Mouse (Mus musculus) limb, embryonic 14.5 days (tissue): ENCODE measurements around the gene Fabp1. TPM values are rescaled to one million over a fixed set of nuclear protein-coding genes. Genes with fewer than 3 reads are reported as not detected.

ENCODE experiments used
- ATAC-seq: fragments of 200-750 bp; cut with Nextera tagmentation; 2 replicates; pipeline ENCODE4 v1.8.0; 2017; ENCODE audit warnings: low read depth, moderate number of reproducible peaks, moderate TSS enrichment; ENCODE audit not compliant: low FRiP score
- DNase-seq: peaks from one replicate; pipeline ENCODE4 v3.0.0-alpha.2; 2015; ENCODE audit warnings: low spot score
- H3K27ac ChIP-seq: fragments of 300-500 bp; sonication (generic); replicated peaks from 2 replicates; pipeline ENCODE4 v1.5.1; 2014; ENCODE audit warnings: low read depth, mild to moderate bottlenecking, low read length, moderate library complexity, mixed read lengths
- H3K27me3 ChIP-seq: fragments of 300-500 bp; sonication (generic); 2 replicates; pipeline ENCODE4 v1.6.1; 2014; ENCODE audit warnings: low read length, mixed read lengths; ENCODE audit not compliant: control insufficient read depth, insufficient read depth
- H3K36me3 ChIP-seq: fragments of 300-500 bp; sonication (generic); 2 replicates; pipeline ENCODE4 v1.6.1; 2014; ENCODE audit warnings: mild to moderate bottlenecking, low read length, moderate library complexity, mixed read lengths; ENCODE audit not compliant: control insufficient read depth, insufficient read depth
- H3K4me1 ChIP-seq: fragments of 300-500 bp; sonication (generic); 2 replicates; pipeline ENCODE4 v1.6.1; 2014; ENCODE audit warnings: antibody characterized with exemption, low read length, mixed read lengths; ENCODE audit not compliant: control insufficient read depth, insufficient read depth
- H3K4me2 ChIP-seq: fragments of 300-500 bp; sonication (generic); replicated peaks from 2 replicates; pipeline ENCODE4 v1.6.1; 2014; ENCODE audit warnings: low read depth, mild to moderate bottlenecking, low read length, moderate library complexity; ENCODE audit not compliant: severe bottlenecking
- H3K4me3 ChIP-seq: fragments of 300-500 bp; sonication (generic); replicated peaks from 2 replicates; pipeline ENCODE4 v1.5.1; 2014; ENCODE audit warnings: low read length
- H3K9ac ChIP-seq: fragments of 300-500 bp; sonication (generic); 2 replicates; pipeline ENCODE4 v1.6.1; 2014; ENCODE audit warnings: mild to moderate bottlenecking, low read depth, low read length, moderate library complexity; ENCODE audit not compliant: severe bottlenecking
- H3K9me3 ChIP-seq: fragments of 300-500 bp; sonication (generic); 2 replicates; pipeline ENCODE4 v1.6.1; 2016; ENCODE audit warnings: low read length; ENCODE audit not compliant: control insufficient read depth
- POLR2A ChIP-seq: fragments of 200-500 bp; IDR thresholded peaks from 2 replicates; pipeline ENCODE4 v1.8.0; 2012; ENCODE audit warnings: inconsistent platforms, mild to moderate bottlenecking, moderate library complexity, borderline replicate concordance; ENCODE audit not compliant: insufficient read depth, insufficient read length; ENCODE audit errors: extremely low read depth
- WGBS: fragments of 180-500 bp; shearing (Covaris S2); extraction: QIAGEN DNeasy Blood & Tissue Kit; methylation state at CpG from one replicate; pipeline ENCODE4 v1.1.7; 2014; 5-methylcytosine and 5-hydroxymethylcytosine counted together
- polyA plus RNA-seq, 2 experiments: library from polyadenylated mRNA; depleted of rRNA in 1 of 2; stranded (reverse) in 1 of 2; unstranded in 1 of 2; fragments of >200 nt; fragmentation: Nextera tagmentation in 1 of 2; extraction: Ambion mirVana in 1 of 2; gene quantifications; 2 replicates each; pipeline versions ENCODE4 v1.2.1 to v1.2.3; 2012 to 2014

The Fabp1 gene
- polyA plus RNA-seq (2012; rRNA removed), result 0.23 TPM in 1 of 2 replicates, not detected in the other
- not detected in 2 replicates for polyA plus RNA-seq (2014; fragmentation: Nextera tagmentation; extraction: Ambion mirVana)

- H3K9me3 ChIP-seq, result no peaks in the 10 kb centered on the region
- 80% methylated on average over 4 of the region's 4 CpGs for WGBS
- no peak within 1 kb of the TSS for H3K4me3 ChIP-seq
- H3K27ac ChIP-seq, result no peak within 1 kb of the TSS
- H3K27me3 ChIP-seq, result no peaks in the 10 kb centered on the region
- no peaks in the 10 kb centered on the region for H3K36me3 ChIP-seq
- H3K9ac ChIP-seq, result no peak within 1 kb of the TSS
- no peak within 1 kb of the TSS for H3K4me2 ChIP-seq
- ATAC-seq (no peak), DNase-seq (no peak)
- no peaks in the 10 kb centered on the region for H3K4me1 ChIP-seq
- TF ChIP-seq POLR2A, result no peak
Measured at GRCm38 (mm10) chr6:71199612-71200011, at the start of gene Fabp1. Gene Fabp1 (plus strand): TSS chr6:71199827.

GRCm38 (mm10) chr6:71151098-71151497 is 48.5 kb upstream of the Fabp1 start:
- no peaks in the 10 kb centered on the region for H3K9me3 ChIP-seq
- no peak overlapping the region for H3K4me3 ChIP-seq
- no peak overlapping the region for H3K27ac ChIP-seq
- H3K9ac ChIP-seq, result no peak overlapping the region
- no peak for DNase-seq
- no peak overlapping the region for H3K4me2 ChIP-seq
- WGBS, result 51% methylated on average over 10 of the region's 10 CpGs
- H3K4me1 ChIP-seq, result no peaks in the 10 kb centered on the region
- no peaks in the 10 kb centered on the region for H3K27me3 ChIP-seq
- no peaks in the 10 kb centered on the region for H3K36me3 ChIP-seq
- no peak for ATAC-seq
- no peak for TF ChIP-seq POLR2A

- no peak for ATAC-seq
- no peak overlapping the region for H3K4me3 ChIP-seq
- H3K9me3 ChIP-seq, result no peaks in the 10 kb centered on the region
- 79% methylated on average over 4 of the region's 4 CpGs for WGBS
- no peak overlapping the region for H3K4me2 ChIP-seq
- no peak overlapping the region for H3K9ac ChIP-seq
- no peak overlapping the region for H3K27ac ChIP-seq
- H3K36me3 ChIP-seq, result no peaks in the 10 kb centered on the region
- H3K27me3 ChIP-seq, result no peaks in the 10 kb centered on the region
- no peak for TF ChIP-seq POLR2A
- H3K4me1 ChIP-seq, result no peaks in the 10 kb centered on the region
- no peak for DNase-seq
Measured at GRCm38 (mm10) chr6:71153486-71153885, 46.1 kb upstream of the Fabp1 start.

GRCm38 (mm10) chr6:71154861-71155260 is 44.8 kb upstream of the Fabp1 start:
- Histone ChIP-seq H3K27me3 (no peaks in the 10 kb centered on the region), H3K4me1 (no peaks in the 10 kb centered on the region), H3K36me3 (no peaks in the 10 kb centered on the region), H3K9me3 (no peaks in the 10 kb centered on the region), H3K4me2 (no peak overlapping the region), H3K9ac (no peak overlapping the region), H3K4me3 (no peak overlapping the region), H3K27ac (no peak overlapping the region)
- no peak for TF ChIP-seq POLR2A
- ATAC-seq (no peak), DNase-seq (no peak)
- WGBS, result 73% methylated on average over 6 of the region's 6 CpGs

- Histone ChIP-seq H3K9me3 (no peaks in the 10 kb centered on the region), H3K9ac (no peak overlapping the region)
Measured at GRCm38 (mm10) chr6:71156674-71157326, 42.8 kb upstream of the Fabp1 start.

More at GRCm38 (mm10) chr6:71156674-71157326, 42.8 kb upstream of the Fabp1 start:
- Histone ChIP-seq H3K36me3 (no peaks in the 10 kb centered on the region), H3K4me1 (no peaks in the 10 kb centered on the region), H3K4me3 (no peak overlapping the region), H3K27ac (no peak overlapping the region), H3K27me3 (no peaks in the 10 kb centered on the region), H3K4me2 (no peak overlapping the region)
- 56% methylated on average over 5 of the region's 5 CpGs for WGBS
- no peak for ATAC-seq
- no peak for TF ChIP-seq POLR2A
- DNase-seq, result no peak
